Mouse (Mus musculus) midbrain, postnatal 0 days (tissue): ENCODE data around the gene Stx11. TPM values are rescaled to one million over a fixed set of nuclear protein-coding genes. Genes with fewer than 3 reads are reported as not detected.

Source experiments
- ATAC-seq: fragments of 200-750 bp; cut with Nextera tagmentation; 2 replicates; pipeline ENCODE4 v1.8.0; 2017; ENCODE audit warnings: moderate number of reproducible peaks, mild to moderate bottlenecking, moderate TSS enrichment, moderate library complexity; ENCODE audit not compliant: low FRiP score
- DNase-seq: peaks from one replicate; pipeline ENCODE4 v3.0.0-alpha.2; 2015; ENCODE audit warnings: low spot score
- H3K27ac ChIP-seq: fragments of 300-500 bp; sonication (generic); 2 replicates; pipeline ENCODE4 v1.5.1; 2014; ENCODE audit warnings: low read depth, mild to moderate bottlenecking, low read length, mixed read lengths
- H3K27me3 ChIP-seq: fragments of 300-500 bp; sonication (generic); 2 replicates; pipeline ENCODE4 v1.6.1; 2014; ENCODE audit warnings: low read length, control low read depth, mixed read lengths; ENCODE audit not compliant: insufficient read depth
- H3K36me3 ChIP-seq: fragments of 300-500 bp; sonication (generic); 2 replicates; pipeline ENCODE4 v1.6.1; 2014; ENCODE audit warnings: low read length, control low read depth, mixed read lengths; ENCODE audit not compliant: insufficient read depth
- H3K4me1 ChIP-seq: fragments of 300-500 bp; sonication (generic); 2 replicates; pipeline ENCODE4 v1.6.1; 2014; ENCODE audit warnings: mild to moderate bottlenecking, control low read depth, antibody characterized with exemption, low read length, mixed read lengths; ENCODE audit not compliant: insufficient read depth
- H3K4me2 ChIP-seq: fragments of 300-500 bp; sonication (generic); 2 replicates; pipeline ENCODE4 v1.6.1; 2014; ENCODE audit warnings: low read depth, mild to moderate bottlenecking, low read length, mixed read lengths; ENCODE audit not compliant: poor library complexity, severe bottlenecking
- H3K4me3 ChIP-seq: fragments of 300-500 bp; sonication (generic); 2 replicates; pipeline ENCODE4 v1.5.1; 2014; ENCODE audit warnings: low read depth, mild to moderate bottlenecking, low read length, moderate library complexity
- H3K9ac ChIP-seq: fragments of 300-500 bp; sonication (generic); replicated peaks from 2 replicates; pipeline ENCODE4 v1.6.1; 2014; ENCODE audit warnings: mild to moderate bottlenecking, low read length, moderate library complexity, mixed read lengths; ENCODE audit not compliant: poor library complexity, severe bottlenecking
- H3K9me3 ChIP-seq: fragments of 300-500 bp; sonication (generic); 2 replicates; pipeline ENCODE4 v1.6.1; 2016; ENCODE audit warnings: low read length, control low read depth
- CTCF ChIP-seq: IDR thresholded peaks from 2 replicates; pipeline ENCODE4 v1.5.1; 2016; ENCODE audit warnings: antibody characterized with exemption, mild to moderate bottlenecking
- whole genome bisulfite sequencing: fragments of 180-500 bp; shearing (Covaris S2); extraction: QIAGEN DNeasy Blood & Tissue Kit; methylation state at CpG from one replicate; pipeline ENCODE4 v1.1.7; 2014; 5-methylcytosine and 5-hydroxymethylcytosine counted together
- polyA plus RNA-seq: library from polyadenylated mRNA; unstranded; fragments of >200 nt; fragmentation: Nextera tagmentation; extraction: Ambion mirVana; gene quantifications from 2 replicates; pipeline ENCODE4 v1.2.1, GENCODE M21; 2015
- total RNA-seq: library from RNA; depleted of rRNA; stranded (reverse); fragments of >200 nt; gene quantifications from 2 replicates; pipeline ENCODE4 v1.2.3, GENCODE M21; 2014; rRNA removed

Stx11 gene
- total RNA-seq (1.8 and 7.8 TPM in 2 replicates), polyA plus RNA-seq (0.92 and 1.1 TPM in 2 replicates)

- no peak for TF ChIP-seq CTCF
- Histone ChIP-seq H3K4me2 (peak within 1 kb of the TSS; percentile 99), H3K4me3 (peak within 1 kb of the TSS; percentile 84), H3K9ac (peak within 1 kb of the TSS; percentile 46; the same call in 1 of the 2 replicates), H3K4me1 (no peaks in the 10 kb centered on the region; the same call in 1 of the 2 replicates), H3K27ac (no peak within 1 kb of the TSS), H3K9me3 (no peaks in the 10 kb centered on the region), H3K27me3 (peaks cover 4% of the 10 kb centered on the region; the same call in 1 of the 2 replicates), H3K36me3 (no peaks in the 10 kb centered on the region)
- WGBS, result 4% methylated on average over 56 of the region's 56 CpGs
- DNase-seq (no peak), ATAC-seq (peak; percentile 69)
Observed at GRCm38 (mm10) chr10:12964151-12965075, at the start of gene Stx11. Gene Stx11 (minus strand): TSS chr10:12964298.

- H3K9me3 ChIP-seq, result no peaks in the 10 kb centered on the region
- ATAC-seq, result peak; percentile 51
- H3K4me1 ChIP-seq, result peaks cover 6% of the 10 kb centered on the region
- H3K4me3 ChIP-seq, result peak overlapping the region; percentile 64
- peak overlapping the region; percentile 71 for H3K9ac ChIP-seq
- peak overlapping the region; percentile 88 for H3K4me2 ChIP-seq
- WGBS, result 1% methylated on average over 29 of the region's 29 CpGs
- peak overlapping the region; percentile 77 for H3K27ac ChIP-seq
- H3K36me3 ChIP-seq, result no peaks in the 10 kb centered on the region
- TF ChIP-seq CTCF, result no peak
- no peak for DNase-seq
- H3K27me3 ChIP-seq, result no peaks in the 10 kb centered on the region
Observed at GRCm38 (mm10) chr10:13008737-13009121, 44.6 kb upstream of the Stx11 start.

- peak overlapping the region; percentile 64 for H3K4me3 ChIP-seq
- ATAC-seq (peak; percentile 99), DNase-seq (peak; percentile 99)
- 3% methylated on average over 52 of the region's 52 CpGs for WGBS
- H3K4me1 ChIP-seq, result peaks cover 6% of the 10 kb centered on the region
- peak overlapping the region; percentile 88 for H3K4me2 ChIP-seq
- no peaks in the 10 kb centered on the region for H3K9me3 ChIP-seq
- no peaks in the 10 kb centered on the region for H3K27me3 ChIP-seq
- peak overlapping the region; percentile 77 for H3K27ac ChIP-seq
- H3K36me3 ChIP-seq, result no peaks in the 10 kb centered on the region
- peak overlapping the region; percentile 71 for H3K9ac ChIP-seq
- no peak for TF ChIP-seq CTCF
Observed at GRCm38 (mm10) chr10:13007876-13008736, 44.0 kb upstream of the Stx11 start.

- Histone ChIP-seq H3K27me3 (no peaks in the 10 kb centered on the region), H3K4me3 (no peak within 1 kb of the TSS), H3K36me3 (no peaks in the 10 kb centered on the region), H3K4me1 (peaks cover 6% of the 10 kb centered on the region), H3K4me2 (no peak within 1 kb of the TSS), H3K9ac (no peak within 1 kb of the TSS), H3K27ac (no peak within 1 kb of the TSS), H3K9me3 (no peaks in the 10 kb centered on the region)
- no peak for ATAC-seq
- TF ChIP-seq CTCF, result no peak
- DNase-seq, result no peak
- WGBS, result 92% methylated on average over 3 of the region's 3 CpGs
Observed at GRCm38 (mm10) chr10:13005043-13005442, 40.9 kb upstream of the Stx11 start, which contains the start of gene Sf3b5. Gene Sf3b5 (plus strand): TSS chr10:13005343.

GRCm38 (mm10) chr10:12996736-12997477, 32.8 kb upstream of the Stx11 start:
- ATAC-seq, result peak; percentile 73; the same call in 1 of the 2 replicates
- WGBS, result 46% methylated on average over 17 of the region's 17 CpGs

More at GRCm38 (mm10) chr10:12996736-12997477, 32.8 kb upstream of the Stx11 start:
- peak; percentile 82 for TF ChIP-seq CTCF
- H3K27ac ChIP-seq, result no peak overlapping the region
- no peak overlapping the region for H3K9ac ChIP-seq
- H3K4me2 ChIP-seq, result no peak overlapping the region
- H3K27me3 ChIP-seq, result no peaks in the 10 kb centered on the region
- peak; percentile 81 for DNase-seq
- no peaks in the 10 kb centered on the region for H3K4me1 ChIP-seq
- no peaks in the 10 kb centered on the region for H3K36me3 ChIP-seq
- no peak overlapping the region for H3K4me3 ChIP-seq
- no peaks in the 10 kb centered on the region for H3K9me3 ChIP-seq
